Mouse (Mus musculus): Measurements from ENCODE around the gene Hapln2.
A peak's percentile ranks its signal among the peaks of the same experiment; 100 is the strongest.

Hapln2 gene

DNA sequence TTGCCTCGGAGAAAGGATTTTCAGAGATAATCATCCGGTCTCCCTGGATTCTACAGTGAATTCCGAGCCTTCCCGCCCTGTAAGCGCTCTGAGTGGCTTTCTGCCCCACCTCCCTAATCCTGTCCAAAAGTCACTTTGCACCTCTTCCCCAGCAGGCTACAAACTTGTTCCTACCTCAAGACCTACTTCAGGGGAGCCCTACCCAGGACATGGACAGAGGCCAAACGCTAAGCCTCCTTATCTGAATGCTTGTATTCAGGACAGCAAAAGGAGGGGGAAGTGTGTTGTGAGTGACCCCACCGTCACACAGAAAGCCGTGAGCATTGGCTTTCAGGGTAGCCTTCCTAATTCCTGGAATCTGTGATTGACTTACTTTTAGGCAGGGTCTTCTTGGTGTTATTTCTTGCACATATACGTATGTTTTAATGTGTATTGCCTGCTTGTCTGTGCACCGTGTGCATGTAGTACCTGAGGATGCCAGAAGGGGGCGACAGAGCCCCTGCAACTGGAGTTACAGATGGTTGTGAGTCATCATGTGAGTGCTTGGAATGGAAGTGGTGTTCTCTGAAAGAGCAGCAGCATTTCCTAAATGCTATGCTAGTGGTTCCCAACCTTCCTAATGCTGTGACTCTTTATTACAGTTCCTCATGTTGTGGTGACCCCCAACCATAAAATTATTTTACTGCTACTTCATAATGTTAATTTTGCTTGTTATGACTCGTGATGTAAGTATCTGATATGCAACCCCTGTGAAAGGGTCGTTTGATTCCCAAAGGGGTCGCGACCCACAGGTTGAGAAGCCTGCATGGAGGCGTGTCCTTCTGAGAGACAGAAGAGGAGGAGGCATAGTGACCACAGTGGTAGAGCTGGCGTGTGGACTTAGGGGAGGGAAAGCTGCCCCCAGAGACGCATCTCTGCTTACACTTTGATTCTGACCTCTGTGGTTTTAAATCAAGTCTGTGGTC, 21.3 kb downstream of the Hapln2 start:
- DNase-seq (ENCODE audit: low spot score) = no peak

DNA sequence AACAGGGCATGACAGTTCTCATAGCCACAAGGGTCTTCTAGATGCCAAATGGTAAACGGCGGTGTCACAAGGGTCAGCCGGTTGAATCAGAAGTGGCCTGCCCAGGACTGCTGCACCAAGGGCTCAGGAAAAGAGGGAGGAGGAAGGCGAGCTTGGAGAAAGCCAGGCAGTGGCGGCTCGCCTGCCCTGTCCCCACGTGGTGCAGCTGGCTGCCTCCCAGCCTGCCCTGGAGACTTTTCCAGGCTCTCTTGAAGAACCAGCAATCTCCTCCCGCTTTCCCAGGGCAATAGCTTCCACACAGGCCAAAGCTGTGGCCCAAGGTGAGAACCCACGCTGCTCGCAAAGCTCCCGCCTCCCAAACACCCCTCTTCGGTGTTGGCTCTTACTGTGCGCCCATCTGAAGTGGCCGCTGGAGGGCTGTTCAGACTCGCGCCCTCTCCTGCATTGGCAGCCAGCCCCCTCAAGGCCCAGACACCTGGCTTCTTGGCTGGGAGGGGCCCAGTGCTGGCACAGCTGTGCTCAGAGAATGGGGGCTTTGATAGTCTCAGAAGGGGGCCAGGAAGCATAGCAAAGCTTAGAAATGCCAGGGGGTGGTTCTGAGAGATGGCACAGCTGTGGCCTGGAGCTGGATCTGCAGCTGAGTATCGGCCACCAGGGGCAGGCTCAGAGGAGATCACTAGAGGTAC, 24.9 kb downstream of the Hapln2 start:
- no peak for DNase-seq (ENCODE audit: low spot score)

DNA sequence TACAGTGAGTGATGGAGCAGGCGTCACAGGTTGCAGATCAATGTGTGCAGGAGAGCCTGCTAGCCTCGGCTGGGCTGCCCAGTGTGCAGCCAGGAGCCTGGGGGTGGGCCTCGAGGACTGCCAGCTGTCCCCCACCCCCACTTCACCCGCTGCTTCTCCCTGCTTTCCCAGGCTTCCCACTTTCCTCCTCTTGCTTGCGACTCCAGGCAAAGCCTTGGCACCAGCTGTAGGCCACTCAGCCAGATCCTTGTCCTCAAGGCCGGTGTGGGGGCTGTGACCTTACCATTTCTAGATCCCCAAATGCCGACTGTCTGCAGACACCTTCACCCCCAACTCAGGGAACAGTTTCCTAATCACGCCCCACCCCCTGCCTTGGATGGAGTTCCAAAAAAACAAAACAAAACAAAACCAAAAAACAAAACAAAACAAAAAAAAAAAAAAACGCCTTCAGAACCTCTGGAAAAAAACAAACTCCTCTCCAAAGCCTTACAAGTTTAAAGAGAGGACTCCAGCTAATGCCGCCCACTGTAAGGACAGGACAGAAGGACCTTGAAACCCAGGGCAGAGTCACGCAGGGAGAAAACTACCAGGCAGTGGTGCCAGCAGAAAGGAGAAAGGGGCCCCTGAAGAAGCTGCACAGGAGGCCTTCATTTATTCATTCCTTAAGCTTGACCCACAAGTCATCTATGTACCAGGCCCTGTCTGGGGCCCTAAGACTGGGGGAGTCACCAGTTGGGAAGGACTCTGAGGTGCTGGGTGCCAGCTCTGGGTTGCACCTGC, 26.4 kb downstream of the Hapln2 start:
- no peak for DNase-seq (ENCODE audit: low spot score)

DNA sequence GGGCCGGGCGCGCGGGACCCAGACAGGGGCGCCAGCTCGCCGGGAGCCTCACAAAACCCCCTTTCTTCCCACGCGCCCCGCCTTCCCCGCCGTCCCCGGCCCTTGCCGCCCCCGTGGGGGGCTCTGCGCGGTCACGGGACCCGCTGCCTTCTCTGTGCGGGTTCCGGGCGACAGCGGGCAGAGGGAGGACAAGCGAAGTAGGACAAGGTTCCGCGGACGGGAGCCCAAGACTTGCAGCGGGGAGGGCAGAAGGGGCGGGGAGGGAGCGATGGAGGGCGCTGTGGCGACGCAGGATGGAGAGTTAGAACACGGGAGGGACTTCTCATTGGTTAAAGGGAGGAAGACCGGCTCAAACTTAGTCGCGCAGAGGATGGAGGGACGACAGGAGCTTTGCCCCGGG, 27.2 kb downstream of the Hapln2 start, which contains the start of gene Bcan:
Gene Bcan (minus strand): TSS at position 50 of the 400 bp plus-strand sequence.
- no peak for DNase-seq (ENCODE audit: low spot score)

DNA sequence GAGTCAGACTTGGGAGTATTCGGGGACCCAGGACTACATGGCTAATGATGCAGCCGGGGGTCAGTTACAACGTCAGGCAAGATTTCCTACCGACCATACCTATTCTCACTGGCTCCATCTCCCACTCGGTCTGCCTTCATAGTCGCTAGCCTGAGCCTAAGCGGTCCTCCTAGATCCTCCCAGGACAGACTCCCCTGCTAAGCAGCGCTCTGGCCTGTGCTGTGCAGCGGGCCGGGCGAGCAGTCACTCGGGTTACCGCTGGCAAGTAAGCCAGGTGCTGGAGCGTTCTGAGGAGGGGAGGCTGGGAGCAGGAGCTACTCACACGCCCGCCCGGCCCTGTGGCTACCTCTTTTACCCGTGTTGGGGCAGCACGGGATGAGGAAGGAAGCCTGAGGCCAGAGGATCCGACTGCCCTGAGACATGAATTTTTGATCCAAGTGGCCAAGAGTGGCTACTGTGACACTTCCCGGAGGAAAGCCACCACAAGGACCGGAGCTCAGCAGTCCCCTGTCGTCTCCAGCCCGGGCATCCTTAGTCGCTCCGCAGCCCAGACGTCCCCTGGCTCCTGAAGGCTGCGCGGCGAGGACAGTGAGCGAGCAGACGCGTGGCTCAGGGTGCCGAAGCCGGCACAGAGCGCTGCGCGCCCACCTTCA, 28.0 kb downstream of the Hapln2 start:
- no peak for DNase-seq (ENCODE audit: low spot score)

DNA sequence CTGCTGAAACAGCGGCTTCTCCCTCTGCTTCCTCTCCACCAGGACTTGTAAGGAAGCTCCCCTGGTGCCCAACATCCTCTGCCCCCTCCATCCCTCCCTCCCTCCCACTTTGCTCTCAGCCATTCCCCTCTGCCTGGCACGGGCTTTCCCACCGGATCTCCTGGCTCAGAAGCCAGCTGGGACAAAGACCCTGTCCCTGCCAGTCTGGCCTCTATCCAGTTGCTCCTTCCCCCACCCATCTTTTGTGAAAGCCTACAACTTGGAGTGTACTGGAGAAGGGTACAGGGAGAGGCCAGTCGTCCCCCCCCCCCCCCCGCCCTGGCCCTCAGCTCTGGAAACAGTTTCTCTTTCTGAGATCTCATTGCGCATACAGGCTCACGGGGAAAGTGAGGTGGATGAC, 28.6 kb downstream of the Hapln2 start:
- no peak for DNase-seq (ENCODE audit: low spot score)

DNA sequence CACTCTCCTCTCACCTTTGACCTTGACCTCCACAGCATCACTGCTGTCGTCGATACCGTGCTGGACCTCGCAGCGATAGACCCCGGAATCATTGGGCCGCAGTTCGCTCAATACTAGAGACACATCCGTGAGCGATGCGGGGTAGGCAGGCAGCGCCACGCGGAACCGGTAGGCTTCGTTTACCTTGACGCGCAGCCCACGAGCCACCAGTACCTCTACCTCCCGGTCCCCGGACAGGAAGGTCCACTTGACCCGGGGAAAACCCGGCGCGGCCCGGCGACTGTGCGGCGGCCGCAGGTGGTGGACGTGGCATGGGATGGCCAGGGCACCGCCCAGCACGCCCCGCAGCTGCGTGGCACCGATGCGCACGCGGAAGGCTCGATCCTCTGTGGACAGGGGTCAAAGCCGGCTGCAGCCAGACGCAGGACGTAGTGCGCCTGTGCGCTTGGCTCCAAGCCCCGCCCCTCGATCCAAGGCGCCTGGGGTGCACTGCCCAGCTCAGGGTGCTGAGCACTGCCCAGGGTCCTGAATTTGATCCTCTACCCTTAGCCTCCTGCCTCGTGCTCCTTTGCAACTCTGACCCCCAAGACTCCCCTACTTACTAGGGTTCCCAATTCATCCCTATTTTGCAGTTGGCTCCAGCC, 30.3 kb downstream of the Hapln2 start:
- DNase-seq (ENCODE audit: low spot score) = no peak

DNA sequence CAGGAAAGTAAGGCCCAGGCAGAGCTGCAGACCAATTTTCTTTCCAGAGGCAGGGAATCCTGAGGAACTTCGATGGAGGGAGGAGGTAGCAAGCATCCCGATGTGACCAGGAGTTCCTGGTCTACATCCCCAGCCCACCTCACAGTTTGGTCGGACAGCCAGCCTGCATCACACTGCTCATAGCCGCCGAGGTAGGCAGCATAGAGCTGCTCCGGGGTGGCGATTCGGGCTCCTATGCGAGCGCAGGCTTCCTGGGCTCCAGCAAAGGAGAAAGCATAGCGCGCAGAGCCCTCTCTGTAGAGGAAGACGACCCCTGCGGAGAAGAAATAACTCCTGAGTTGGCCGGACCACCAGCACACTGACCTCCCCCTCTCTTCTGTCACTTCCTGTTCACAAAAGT, 31.0 kb downstream of the Hapln2 start:
- no peak for DNase-seq (ENCODE audit: low spot score)

DNA sequence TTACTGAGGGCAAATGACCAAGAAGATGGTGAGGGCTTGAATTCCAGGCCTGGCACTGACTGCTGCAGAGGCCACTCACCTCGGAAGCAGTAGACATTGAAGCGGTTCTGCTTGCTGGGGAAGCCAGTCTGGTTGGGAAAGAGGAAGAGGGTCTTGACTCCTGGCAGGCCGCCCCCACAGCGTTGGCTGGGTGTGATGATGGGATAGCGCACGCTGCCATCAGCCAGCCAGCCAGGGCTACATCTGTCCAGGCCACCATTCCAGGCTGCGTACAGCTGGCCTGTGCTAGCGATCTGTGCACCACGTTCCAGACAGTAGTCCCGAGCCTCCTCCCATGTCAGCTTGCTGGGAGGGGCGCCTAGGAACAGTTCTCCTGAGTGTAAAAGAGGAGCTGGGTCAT, 32.1 kb downstream of the Hapln2 start:
- DNase-seq (ENCODE audit: low spot score) = no peak

DNA sequence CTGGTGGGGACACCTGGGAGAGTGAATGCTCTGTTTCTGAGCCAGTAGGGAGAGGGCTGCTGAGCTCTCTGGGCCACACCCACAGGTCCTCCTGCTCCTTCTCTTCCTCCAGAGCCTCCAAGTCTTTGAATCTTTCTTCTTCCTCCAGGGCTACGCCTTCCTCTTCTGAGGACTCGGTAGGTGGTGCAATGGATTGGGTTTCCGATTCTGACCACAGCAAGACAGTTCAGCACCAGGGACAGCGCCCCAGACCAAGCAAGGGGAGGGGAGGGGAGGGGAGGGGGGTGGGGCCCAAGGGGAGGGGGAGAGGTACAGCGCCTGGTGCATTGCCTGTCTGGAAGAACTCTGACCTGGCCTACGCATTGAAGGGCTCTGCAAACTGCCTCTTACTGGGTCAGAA, 33.9 kb downstream of the Hapln2 start:
- no peak for DNase-seq (ENCODE audit: low spot score)

DNA sequence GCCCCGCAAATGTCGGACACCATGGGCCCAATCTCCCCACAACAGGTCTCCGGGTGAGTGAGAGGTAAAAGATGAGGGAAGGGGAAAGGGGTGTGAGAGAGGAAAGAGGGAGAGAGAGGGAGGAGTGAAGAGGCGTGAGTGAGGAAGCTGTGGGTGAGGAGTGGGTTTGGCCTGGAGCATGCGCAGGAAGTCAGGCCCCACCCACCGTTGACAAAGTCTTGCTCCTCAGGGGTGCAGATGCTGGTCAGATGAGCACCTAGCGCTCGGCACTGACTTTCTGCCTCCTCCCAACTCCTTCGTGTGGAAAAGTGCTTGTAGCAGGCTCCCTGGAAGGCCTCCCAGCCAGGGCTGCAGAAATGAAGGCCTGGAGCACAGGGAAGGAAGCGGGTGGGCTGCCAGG, 37.4 kb downstream of the Hapln2 start:
- DNase-seq (ENCODE audit: low spot score) = no peak

DNA sequence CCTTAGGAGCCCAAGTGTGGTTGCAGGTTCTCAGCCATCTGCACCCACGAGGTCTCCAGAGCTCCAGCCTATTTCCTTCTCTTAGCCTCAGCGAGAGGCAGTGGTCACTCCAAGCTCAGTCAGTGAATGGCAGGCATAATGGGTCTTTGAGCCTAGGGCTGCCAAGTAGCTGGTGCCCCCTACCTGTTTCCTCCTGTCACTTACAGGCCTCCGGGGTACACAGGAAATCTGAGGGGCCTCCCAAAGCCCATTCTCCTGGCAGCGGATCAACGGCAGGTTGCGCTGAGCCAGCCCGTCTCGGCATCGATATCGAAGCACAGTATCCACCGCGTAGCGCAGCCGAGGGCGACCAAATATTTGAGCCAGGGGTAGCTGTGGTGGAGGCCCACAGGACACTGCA, 39.3 kb downstream of the Hapln2 start:
- no peak for DNase-seq (ENCODE audit: low spot score)

DNA sequence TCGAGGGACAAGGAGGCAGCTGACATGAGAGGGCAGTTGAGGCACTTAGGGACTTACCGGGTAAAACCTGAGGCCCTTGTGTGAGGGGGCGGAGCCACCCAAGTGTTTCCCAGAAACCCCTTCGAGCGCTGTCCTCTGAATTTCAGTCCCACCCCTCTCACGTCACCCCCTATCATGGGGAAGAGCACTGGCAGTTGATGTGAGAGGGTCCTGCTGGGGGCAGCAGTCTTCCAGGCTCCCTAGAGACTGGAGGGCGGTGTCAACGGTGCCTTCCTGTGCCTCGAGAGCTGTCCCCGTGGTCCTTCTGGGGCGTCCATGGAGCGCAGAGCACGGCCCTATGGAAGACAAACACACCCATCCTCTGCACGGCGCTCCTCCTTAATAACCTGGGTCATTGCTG, 39.8 kb downstream of the Hapln2 start:
- DNase-seq (ENCODE audit: low spot score) = no peak

DNA sequence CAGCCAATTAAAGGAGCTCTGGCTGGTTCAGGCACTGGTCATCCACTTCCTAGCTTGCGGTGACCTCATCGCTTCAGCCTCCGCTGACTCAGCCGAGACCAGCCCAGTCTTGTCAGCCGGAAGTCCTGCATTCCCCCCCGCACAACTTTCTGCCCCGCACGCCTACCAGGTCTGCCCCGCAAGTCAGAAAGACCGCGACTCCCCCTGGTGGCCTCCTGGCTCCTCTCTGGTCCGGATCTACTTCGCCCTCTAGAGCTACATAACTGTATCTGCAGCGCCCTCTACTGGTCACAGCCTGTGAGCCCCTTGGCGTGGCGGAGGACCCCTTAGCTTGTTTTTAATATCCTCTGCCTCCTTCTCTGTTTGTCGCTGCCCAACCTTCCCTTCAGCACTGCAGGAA, 40.5 kb downstream of the Hapln2 start:
- peak; percentile 92 for DNase-seq (ENCODE audit: low spot score)

DNA sequence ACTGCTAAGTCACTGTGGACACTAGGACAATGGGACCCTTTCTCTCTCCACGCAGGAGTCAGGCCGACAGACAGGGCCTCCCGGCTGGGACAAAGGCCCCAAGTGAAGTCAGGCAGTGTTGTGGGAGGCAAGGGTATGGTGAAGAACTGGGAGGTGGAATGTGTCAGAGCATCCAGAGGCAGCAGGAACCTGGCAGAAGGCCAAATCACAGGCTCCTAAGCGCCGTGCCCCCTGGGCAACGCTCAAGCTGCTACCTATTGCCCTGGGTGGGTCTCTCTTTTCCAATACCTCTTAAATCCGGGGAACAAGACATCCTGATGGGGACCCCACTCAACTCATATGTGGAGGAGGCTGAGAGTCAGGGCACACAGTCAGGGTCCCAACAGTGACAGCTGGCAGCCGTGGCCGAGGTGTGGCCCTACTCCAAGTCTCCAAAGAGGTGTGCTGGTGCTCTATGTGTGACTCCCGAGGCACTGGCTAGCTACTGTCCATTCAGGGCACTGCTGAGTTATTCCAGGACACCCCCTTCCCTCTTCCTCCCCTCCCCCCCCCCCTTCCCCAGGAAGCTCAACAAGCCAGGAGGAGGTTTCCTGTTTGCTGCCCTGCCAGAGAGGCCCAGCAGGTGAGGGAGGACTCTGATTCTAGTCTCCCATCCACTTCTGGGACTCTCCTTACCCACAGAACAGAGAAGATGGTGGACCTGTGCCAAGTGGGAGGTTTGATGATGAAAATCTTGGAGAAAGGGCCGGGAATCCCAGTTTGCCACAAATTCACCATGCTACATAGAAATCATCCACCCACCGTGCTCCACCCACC, 41.7 kb downstream of the Hapln2 start:
- no peak for DNase-seq (ENCODE audit: low spot score)

DNA sequence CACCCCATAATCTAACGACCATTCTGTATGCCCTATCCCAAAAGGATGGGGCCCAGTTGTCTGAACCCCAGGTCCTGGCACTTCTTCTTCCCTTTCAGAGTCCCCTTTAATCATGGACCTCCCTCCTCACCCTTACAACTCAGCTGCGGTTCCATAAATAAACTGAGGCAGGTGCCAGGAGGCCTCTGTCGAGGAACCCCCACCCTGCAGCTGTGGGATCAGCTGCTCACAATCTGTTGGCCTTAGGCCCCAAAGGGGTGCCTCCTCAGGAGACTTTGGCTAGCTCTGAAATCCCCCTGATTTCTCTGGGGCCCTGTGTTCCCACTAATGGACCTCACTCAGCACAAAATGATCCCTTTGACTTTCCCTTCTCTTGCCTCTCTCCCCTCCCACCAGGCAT, 43.3 kb downstream of the Hapln2 start:
- DNase-seq (ENCODE audit: low spot score) = no peak

DNA sequence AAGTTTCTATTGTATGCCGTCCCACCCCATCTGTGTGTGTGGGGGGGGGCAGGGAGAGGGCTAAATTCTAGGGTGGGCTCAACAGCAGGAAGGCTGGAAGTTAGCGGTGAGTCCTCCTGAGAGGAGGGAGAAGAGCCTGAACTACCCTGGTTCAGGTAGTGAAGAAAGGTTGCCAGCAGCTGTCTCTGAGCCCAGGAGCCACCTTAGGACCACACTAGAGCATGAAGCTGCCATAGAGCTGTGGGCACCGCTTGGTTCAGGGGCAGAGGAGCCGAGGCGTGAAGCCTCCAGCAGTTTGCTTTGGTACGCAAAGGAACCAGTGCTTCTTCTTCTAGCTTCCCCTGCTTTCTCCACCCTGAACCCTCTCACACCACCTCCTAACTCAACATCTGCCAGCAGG, 43.8 kb downstream of the Hapln2 start:
- no peak for DNase-seq (ENCODE audit: low spot score)

DNA sequence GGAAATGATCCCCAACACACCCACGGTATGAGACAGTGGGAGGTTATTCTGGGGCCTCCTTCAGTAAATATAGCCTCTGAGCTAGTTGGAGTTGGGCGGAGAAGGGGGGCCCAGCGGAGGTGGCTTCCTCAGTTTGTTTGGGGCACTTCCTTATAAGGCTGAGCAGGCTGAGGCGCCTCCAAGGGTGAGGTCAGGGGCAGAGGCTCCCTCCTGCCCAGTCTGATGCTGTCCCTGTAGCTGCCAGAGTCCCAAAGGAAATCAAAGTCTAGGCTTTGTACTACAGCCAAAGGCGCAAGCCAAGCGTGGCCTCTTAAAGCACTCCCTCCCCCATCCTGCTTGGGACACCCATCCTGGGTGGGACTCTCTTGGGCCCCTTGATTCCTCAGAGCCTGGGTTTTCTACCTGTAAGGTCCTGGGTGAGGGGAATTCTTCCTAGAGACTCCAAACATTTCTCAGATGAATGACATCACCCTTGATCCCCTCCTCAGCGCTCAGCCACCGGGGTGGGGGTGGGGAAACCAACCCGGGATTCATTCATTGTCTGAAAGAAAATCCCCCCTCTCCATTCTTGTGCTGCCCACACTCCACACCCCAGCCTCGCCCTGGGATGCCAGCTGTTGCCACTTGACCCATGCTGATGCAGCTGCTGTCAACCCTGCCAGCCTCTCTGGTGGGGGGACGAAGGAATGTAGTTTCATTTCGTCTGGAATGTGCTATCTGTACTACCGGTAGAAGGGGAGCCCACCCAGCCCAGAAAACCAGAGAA, 44.4 kb downstream of the Hapln2 start:
- no peak for DNase-seq (ENCODE audit: low spot score)

DNA sequence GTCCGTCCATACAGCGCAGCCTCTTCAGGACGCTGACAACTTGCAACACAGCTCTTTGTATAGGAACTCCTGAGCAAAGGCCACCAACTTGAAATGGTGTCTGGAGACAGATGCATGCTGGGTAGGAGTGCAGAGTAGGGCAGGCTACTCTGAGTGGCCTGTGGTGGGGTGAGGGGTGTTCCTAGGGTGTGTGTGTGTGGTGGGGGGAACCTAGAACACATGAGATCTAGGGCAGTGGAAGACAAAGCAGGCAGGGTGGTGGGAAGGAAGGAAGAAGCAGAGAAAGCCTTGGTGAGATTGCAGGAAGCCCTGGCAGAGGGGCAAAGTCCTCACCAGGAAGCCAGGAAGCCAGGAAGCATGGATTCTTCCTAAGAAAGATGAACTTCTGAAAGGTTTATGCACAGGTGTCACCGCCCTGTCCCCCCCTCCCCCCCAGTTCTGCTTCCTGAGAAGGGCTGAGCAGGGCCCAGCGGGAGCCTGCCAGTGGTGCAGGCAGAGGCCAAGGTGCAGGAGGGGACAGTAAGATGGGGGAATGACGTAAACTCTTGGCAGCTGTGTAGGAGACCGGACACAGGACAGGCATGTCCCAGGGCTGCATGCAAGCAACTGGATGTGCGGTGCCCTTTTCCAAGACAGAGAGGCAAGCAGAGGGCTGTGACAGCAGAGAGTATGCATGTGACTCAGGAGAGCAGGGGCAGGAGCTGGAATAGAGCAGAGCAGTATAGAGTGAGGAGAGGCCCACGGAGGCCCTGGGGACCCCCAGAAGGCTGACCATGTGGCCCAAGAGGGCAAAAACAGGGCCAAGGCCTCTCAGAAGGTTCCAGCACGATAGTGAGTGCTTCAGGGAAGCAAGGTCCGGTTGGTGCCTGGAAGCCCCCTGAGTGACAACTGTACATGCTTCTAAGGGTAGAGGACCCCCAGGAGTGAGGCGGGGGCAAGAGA, 45.2 kb downstream of the Hapln2 start:
- DNase-seq (ENCODE audit: low spot score) = no peak
